Mouse (Mus musculus) forebrain, postnatal 0 days (tissue): Measurements from ENCODE around the gene Sumf2. TPM values are rescaled to one million over a fixed set of nuclear protein-coding genes. Genes with fewer than 3 reads are reported as not detected.

Source experiments
- ATAC-seq: fragments of 200-750 bp; cut with Nextera tagmentation; 2 replicates; pipeline ENCODE4 v1.8.0; 2017; ENCODE audit warnings: mild to moderate bottlenecking, moderate library complexity
- DNase-seq: peaks from one replicate; pipeline ENCODE4 v3.0.0-alpha.2; 2015
- H3K27ac ChIP-seq: fragments of 300-500 bp; sonication (generic); 2 replicates; pipeline ENCODE4 v1.5.1; 2014; ENCODE audit warnings: low read depth, mild to moderate bottlenecking, antibody characterized with exemption, low read length, moderate library complexity, mixed read lengths
- H3K27me3 ChIP-seq: fragments of 300-500 bp; sonication (generic); 2 replicates; pipeline ENCODE4 v1.6.1; 2014; ENCODE audit warnings: mild to moderate bottlenecking, low read length, mixed read lengths; ENCODE audit not compliant: insufficient read depth
- H3K36me3 ChIP-seq: fragments of 300-500 bp; sonication (generic); 2 replicates; pipeline ENCODE4 v1.6.1; 2014; ENCODE audit warnings: mild to moderate bottlenecking, moderate library complexity; ENCODE audit not compliant: insufficient read depth
- H3K4me1 ChIP-seq: fragments of 300-500 bp; sonication (generic); 2 replicates; pipeline ENCODE4 v1.6.1; 2014; ENCODE audit warnings: antibody characterized with exemption; ENCODE audit not compliant: insufficient read depth
- H3K4me2 ChIP-seq: fragments of 300-500 bp; sonication (generic); 2 replicates; pipeline ENCODE4 v1.6.1; 2014; ENCODE audit warnings: low read depth, mild to moderate bottlenecking, moderate library complexity
- H3K4me3 ChIP-seq: fragments of 300-500 bp; sonication (generic); 2 replicates; pipeline ENCODE4 v1.5.1; 2014; ENCODE audit warnings: low read depth, low read length, mixed read lengths
- H3K9ac ChIP-seq: fragments of 300-500 bp; sonication (generic); 2 replicates; pipeline ENCODE4 v1.6.1; 2014; ENCODE audit warnings: mild to moderate bottlenecking
- H3K9me3 ChIP-seq: fragments of 300-500 bp; sonication (generic); 2 replicates; pipeline ENCODE4 v1.6.1; 2016; ENCODE audit warnings: low read length
- CTCF ChIP-seq: sonication (generic); IDR thresholded peaks from 2 replicates; pipeline ENCODE4 v1.5.1; 2016; ENCODE audit warnings: antibody characterized with exemption, control low read depth, low read depth
- WGBS: fragments of 180-500 bp; shearing (Covaris S2); extraction: QIAGEN DNeasy Blood & Tissue Kit; methylation state at CpG from one replicate; pipeline ENCODE4 v1.1.7; 2014; 5-methylcytosine and 5-hydroxymethylcytosine counted together
- polyA plus RNA-seq: library from polyadenylated mRNA; unstranded; fragments of >200 nt; fragmentation: Nextera tagmentation; extraction: Ambion mirVana; gene quantifications from 2 replicates; pipeline ENCODE4 v1.2.1, GENCODE M21; 2015
- total RNA-seq: library from RNA; depleted of rRNA; stranded (reverse); fragments of >200 nt; gene quantifications from 2 replicates; pipeline ENCODE4 v1.2.3, GENCODE M21; 2014

Sumf2 gene
- total and polyA plus RNA-seq, 2 experiments from 2014 or later, result 21.2 to 29.9 TPM

DNA sequence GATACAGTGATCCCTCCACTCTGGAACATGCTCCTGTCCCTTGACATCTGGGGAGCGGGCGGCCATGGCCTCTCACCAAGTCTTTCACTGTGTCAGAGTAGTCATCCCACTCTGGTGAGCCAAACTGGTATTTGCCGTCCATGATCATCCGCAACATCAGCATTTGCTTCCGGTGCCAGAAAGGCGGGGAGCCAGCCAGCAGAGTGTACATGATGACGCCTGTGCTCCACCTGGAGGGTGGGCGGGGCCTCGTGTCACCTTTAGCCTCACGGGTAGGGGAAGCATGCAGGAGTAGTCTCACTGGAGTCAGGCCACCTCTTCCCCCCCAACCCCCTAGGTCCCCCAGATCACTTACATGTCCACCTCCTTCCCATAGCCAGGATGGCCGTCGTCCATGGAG lies 19.1 kb downstream of the Sumf2 start:
- Histone ChIP-seq H3K27me3 (no peaks in the 10 kb centered on the region), H3K4me3 (no peak overlapping the region), H3K4me2 (no peak overlapping the region), H3K9ac (no peak overlapping the region), H3K9me3 (no peaks in the 10 kb centered on the region), H3K4me1 (no peaks in the 10 kb centered on the region), H3K27ac (no peak overlapping the region), H3K36me3 (peaks cover 12% of the 10 kb centered on the region)
- WGBS, result 90% methylated on average over 12 of the region's 12 CpGs
- TF ChIP-seq CTCF, result no peak
- no peak for ATAC-seq
- no peak for DNase-seq

DNA sequence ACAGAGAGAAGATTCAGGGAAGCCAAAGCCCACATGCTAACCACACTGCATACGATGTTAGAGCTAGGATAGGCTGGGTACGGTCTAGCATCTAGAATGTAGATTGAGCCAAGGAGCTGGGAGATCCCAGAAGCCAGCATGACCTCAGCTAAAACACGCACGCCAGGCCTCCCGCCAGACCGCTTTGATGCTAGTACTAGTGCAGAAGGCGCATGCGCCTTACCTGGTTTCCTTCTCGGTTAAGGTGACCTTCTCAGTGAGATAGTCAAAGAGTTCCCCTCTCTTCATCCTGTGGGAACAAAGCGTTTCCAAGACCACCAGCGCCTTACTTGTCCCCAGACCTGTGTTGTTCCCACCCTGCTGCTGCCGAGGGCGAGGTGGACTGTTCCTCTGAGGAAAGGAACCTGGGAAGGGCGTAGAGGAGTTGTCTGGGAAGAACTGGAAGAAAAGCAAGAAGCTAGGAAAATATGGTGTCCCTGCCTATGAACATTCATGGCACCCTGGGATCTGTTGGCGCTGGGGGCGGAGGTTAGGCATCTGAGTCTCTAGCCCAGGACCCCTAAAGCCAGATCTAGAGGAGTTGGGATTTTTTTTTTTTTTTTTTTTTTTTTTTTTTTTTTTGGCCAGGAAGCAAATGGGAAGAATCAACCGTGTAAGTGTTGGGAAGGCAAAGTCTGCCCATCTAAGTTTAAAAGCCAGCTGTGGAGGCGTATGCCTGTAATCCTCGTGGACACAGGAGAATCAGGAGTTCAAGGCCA lies 22.6 kb downstream of the Sumf2 start:
- Histone ChIP-seq H3K9me3 (no peaks in the 10 kb centered on the region), H3K4me2 (no peak overlapping the region), H3K4me3 (no peak overlapping the region), H3K36me3 (no peaks in the 10 kb centered on the region), H3K9ac (no peak overlapping the region), H3K27me3 (no peaks in the 10 kb centered on the region), H3K27ac (no peak overlapping the region), H3K4me1 (no peaks in the 10 kb centered on the region)
- no peak for TF ChIP-seq CTCF
- no peak for DNase-seq
- no peak for ATAC-seq
- WGBS, result 90% methylated on average over 19 of the region's 19 CpGs

DNA sequence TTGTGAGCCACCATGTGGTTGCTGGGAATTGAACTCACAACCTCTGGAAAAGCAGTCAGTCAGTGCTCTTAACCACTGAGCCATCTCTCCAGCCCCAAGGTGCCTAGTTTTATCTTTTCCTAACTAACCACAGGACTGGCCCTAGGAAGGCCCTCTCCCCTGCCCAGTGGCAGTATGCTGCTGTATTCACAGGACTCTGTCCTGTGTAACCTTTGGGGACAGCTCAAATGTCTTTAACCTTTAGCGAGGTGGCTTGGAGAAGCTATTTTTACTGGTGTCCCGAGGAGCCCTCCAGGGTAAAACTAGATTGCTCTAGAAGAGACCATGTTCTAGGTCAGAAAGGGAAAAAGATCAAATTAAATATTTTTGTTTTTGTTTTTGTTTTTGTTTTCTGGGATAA lies 24.5 kb downstream of the Sumf2 start:
- H3K4me1 ChIP-seq, result no peaks in the 10 kb centered on the region
- TF ChIP-seq CTCF, result no peak
- H3K36me3 ChIP-seq, result no peaks in the 10 kb centered on the region
- H3K27me3 ChIP-seq, result no peaks in the 10 kb centered on the region
- no peak overlapping the region for H3K4me3 ChIP-seq
- 79% methylated on average over 2 of the region's 2 CpGs for WGBS
- H3K27ac ChIP-seq, result no peak overlapping the region
- no peak overlapping the region for H3K4me2 ChIP-seq
- no peak overlapping the region for H3K9ac ChIP-seq
- ATAC-seq, result no peak
- H3K9me3 ChIP-seq, result no peaks in the 10 kb centered on the region
- no peak for DNase-seq

DNA sequence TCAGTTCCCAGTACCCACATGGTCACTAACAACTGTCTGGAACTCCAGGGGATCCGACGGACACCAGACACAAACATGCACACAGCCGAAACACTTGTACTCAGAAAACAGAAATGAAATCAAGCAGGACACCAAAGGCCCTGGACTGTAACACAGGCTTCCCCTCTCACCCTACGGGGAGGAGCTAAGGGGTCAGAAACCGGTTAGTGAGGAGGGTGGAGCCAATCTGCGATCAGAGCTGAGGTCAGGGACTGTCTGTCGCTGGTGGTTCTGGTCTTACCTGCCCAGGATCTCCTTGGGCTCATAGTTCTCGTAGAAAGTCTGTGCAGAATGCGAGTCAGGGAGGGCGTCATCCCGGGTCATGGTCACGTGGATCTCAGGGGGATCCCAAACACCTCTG lies 27.2 kb downstream of the Sumf2 start:
- DNase-seq, result no peak
- 84% methylated on average over 12 of the region's 12 CpGs for WGBS
- H3K9me3 ChIP-seq, result no peaks in the 10 kb centered on the region

DNA sequence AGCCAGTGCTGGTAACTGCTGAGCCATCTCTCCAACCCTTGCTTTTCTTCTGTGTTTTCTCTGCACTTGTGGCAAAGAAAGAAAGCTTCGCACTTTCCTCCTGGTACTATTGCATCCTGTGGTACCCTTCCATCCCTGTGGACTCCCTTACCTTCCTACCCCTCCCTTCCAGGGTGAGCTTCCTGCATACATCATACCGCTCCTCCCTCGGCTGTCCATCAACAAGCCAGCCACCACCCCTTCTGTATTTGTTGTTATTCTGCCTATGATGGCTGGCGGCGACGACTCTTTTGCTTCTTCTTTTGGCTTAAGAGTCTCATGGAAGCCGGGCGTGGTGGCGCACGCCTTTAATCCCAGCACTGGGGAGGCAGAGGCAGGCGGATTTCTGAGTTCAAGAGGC lies 28.3 kb downstream of the Sumf2 start:
- TF ChIP-seq CTCF, result no peak
- Histone ChIP-seq H3K36me3 (peaks cover 4% of the 10 kb centered on the region), H3K4me3 (no peak overlapping the region), H3K27me3 (no peaks in the 10 kb centered on the region), H3K4me1 (no peaks in the 10 kb centered on the region), H3K9ac (no peak overlapping the region), H3K9me3 (no peaks in the 10 kb centered on the region), H3K27ac (no peak overlapping the region), H3K4me2 (no peak overlapping the region)
- WGBS, result 81% methylated on average over 11 of the region's 11 CpGs
- DNase-seq, result no peak
- no peak for ATAC-seq

More for the DNA sequence above, 27.2 kb downstream of the Sumf2 start:
- Histone ChIP-seq H3K4me2 (no peak overlapping the region), H3K36me3 (no peaks in the 10 kb centered on the region), H3K27ac (no peak overlapping the region), H3K4me1 (no peaks in the 10 kb centered on the region), H3K4me3 (no peak overlapping the region), H3K27me3 (no peaks in the 10 kb centered on the region), H3K9ac (no peak overlapping the region)
- ATAC-seq, result no peak
- TF ChIP-seq CTCF, result no peak

DNA sequence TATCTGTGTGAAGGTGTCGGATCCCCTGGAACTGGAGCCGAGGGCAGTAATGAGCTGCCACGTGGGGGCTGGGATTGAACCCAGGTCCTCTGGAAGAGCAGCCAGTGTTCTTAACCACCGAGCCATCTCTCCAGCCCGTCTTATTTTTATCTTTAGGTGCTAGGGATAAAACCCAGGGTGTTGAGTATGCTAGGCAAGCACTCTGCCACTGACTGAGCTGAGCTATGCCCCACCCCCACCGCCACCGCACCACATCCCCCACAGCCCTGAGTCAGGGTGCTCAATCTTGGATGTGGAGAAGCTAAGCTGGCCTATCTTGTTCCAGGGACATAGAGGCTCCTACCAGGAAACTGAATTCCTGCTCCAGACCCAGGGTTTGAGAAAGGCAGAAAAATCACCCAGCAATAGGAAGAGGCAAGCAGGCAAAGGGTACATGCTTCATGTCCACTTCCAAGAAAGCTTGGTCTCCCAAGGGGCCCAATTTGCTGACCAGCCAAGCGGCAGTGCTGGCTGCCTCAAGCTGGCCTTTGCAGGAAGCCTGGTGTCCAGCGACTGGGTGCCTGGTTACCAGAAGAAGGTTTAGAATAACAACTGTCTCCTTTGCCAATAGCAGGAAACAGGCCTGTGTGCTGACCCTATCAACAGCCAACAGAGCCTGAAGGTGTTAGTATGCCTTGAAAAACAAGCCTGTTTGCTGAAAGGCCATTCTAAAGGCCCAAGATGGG lies 31.1 kb downstream of the Sumf2 start:
- no peaks in the 10 kb centered on the region for H3K9me3 ChIP-seq
- DNase-seq, result no peak
- 79% methylated on average over 9 of the region's 9 CpGs for WGBS

DNA sequence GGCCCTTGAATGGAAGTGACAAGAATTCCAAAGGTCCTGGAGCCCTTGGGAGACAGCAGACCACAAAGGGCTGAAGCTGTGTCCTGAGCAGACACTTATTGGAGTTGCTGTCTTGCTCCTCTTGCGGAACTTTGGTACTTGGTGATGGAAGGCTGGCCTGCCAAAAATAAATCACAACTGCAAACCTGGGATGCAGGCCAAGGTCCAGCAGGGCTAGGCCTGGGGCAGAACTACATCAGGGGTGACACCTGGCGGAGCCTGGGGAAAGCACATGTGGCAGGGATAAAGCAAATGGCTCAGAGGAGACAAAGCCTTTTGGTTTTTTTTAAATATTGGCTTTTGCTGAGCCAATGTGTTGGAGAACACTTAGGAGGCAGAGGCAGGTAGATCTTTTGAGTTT lies 32.2 kb downstream of the Sumf2 start:
- DNase-seq, result peak; percentile 18
- H3K36me3 ChIP-seq, result peaks cover 28% of the 10 kb centered on the region
- no peaks in the 10 kb centered on the region for H3K9me3 ChIP-seq
- no peak for ATAC-seq
- H3K4me1 ChIP-seq, result no peaks in the 10 kb centered on the region
- no peak overlapping the region for H3K9ac ChIP-seq
- WGBS, result 43% methylated on average over 2 of the region's 2 CpGs
- TF ChIP-seq CTCF, result peak; percentile 46
- H3K4me2 ChIP-seq, result no peak overlapping the region
- no peak overlapping the region for H3K4me3 ChIP-seq
- H3K27ac ChIP-seq, result 0 out of 2 replicates have a peak overlapping the region, but pooled peaks have one; percentile 9
- H3K27me3 ChIP-seq, result no peaks in the 10 kb centered on the region

More for the DNA sequence above, 31.1 kb downstream of the Sumf2 start:
- H3K4me1 ChIP-seq, result no peaks in the 10 kb centered on the region
- no peak for TF ChIP-seq CTCF
- H3K36me3 ChIP-seq, result peaks cover 23% of the 10 kb centered on the region
- ATAC-seq, result peak; percentile 27; the same call in 1 of the 2 replicates
- H3K4me2 ChIP-seq, result no peak overlapping the region
- no peak overlapping the region for H3K4me3 ChIP-seq
- H3K27me3 ChIP-seq, result no peaks in the 10 kb centered on the region
- no peak overlapping the region for H3K27ac ChIP-seq
- no peak overlapping the region for H3K9ac ChIP-seq
